Mouse (Mus musculus) layer of hippocampus, adult 2 months (tissue): ENCODE data around the gene C2cd5. TPM values are rescaled to one million over a fixed set of nuclear protein-coding genes. Genes with fewer than 3 reads are reported as not detected.

Experiments used
- DNase-seq, 2 experiments: peaks; one replicate each; pipeline ENCODE4 v3.0.0; 2022; ENCODE audit warnings: low spot score in 2 of 2
- H3K27ac ChIP-seq: fragments of 200-600 bp; 2 replicates; pipeline ENCODE4 v1.8.1; 2022
- H3K4me3 ChIP-seq: fragments of 200-600 bp; 2 replicates; pipeline ENCODE4 v1.8.1; 2022; ENCODE audit warnings: mild to moderate bottlenecking
- CTCF ChIP-seq: fragments of 200-600 bp; conservative IDR thresholded peaks from 2 replicates; pipeline ENCODE4 v1.8.1; 2022; ENCODE audit warnings: antibody characterized with exemption, mild to moderate bottlenecking, moderate library complexity
- total RNA-seq, 2 experiments: library from RNA; stranded (reverse); gene quantifications; 2 replicates each; pipeline ENCODE4 v1.2.3; 2021

The C2cd5 gene
- total RNA-seq, 2 experiments from 2014 or later, result 106 to 108 TPM

GRCm38 (mm10) chr6:142964531-142965385 is 135.2 kb downstream of the C2cd5 start:
- peak; percentile 86 for TF ChIP-seq CTCF
- H3K27ac ChIP-seq, result peak overlapping the region; percentile 97
- H3K4me3 ChIP-seq, result peak overlapping the region; percentile 88

GRCm38 (mm10) chr6:142964076-142964530 is 135.8 kb downstream of the C2cd5 start, which contains the start of gene St8sia1:
Gene St8sia1, minus strand, starts transcription at chr6:142964452.
- peak; percentile 26 to 48 for DNase-seq
- Histone ChIP-seq H3K4me3 (peak within 1 kb of the TSS; percentile 88), H3K27ac (peak within 1 kb of the TSS; percentile 97)
- TF ChIP-seq CTCF, result peak; percentile 29; the same call in 1 of the 2 replicates

More at GRCm38 (mm10) chr6:142964531-142965385, 135.2 kb downstream of the C2cd5 start:
- peak; percentile 78 to 88 for DNase-seq

GRCm38 (mm10) chr6:142963480-142964075 is 136.4 kb downstream of the C2cd5 start:
- peak in 1 of 2 experiments; percentile 25 for DNase-seq
- peak overlapping the region; percentile 88 for H3K4me3 ChIP-seq
- H3K27ac ChIP-seq, result peak overlapping the region; percentile 97
- no peak for TF ChIP-seq CTCF

- no peak for DNase-seq
- TF ChIP-seq CTCF, result no peak
- H3K4me3 ChIP-seq, result peak overlapping the region; percentile 88
- H3K27ac ChIP-seq, result peak overlapping the region; percentile 97; the same call in 1 of the 2 replicates
Measured at GRCm38 (mm10) chr6:142962881-142963280, 137.1 kb downstream of the C2cd5 start.

GRCm38 (mm10) chr6:142962476-142962875 is 137.5 kb downstream of the C2cd5 start:
- Histone ChIP-seq H3K27ac (peak overlapping the region; percentile 97; the same call in 1 of the 2 replicates), H3K4me3 (peak overlapping the region; percentile 88)
- no peak for TF ChIP-seq CTCF
- no peak for DNase-seq

GRCm38 (mm10) chr6:142961721-142962455 is 138.1 kb downstream of the C2cd5 start:
- DNase-seq, result no peak
- no peak overlapping the region for H3K27ac ChIP-seq
- H3K4me3 ChIP-seq, result peak overlapping the region; percentile 88
- TF ChIP-seq CTCF, result no peak

Other genes starting within 250 kb of the C2cd5 start
- 10 to 100 TPM; 34.4 to 39.1 TPM for gene St8sia1, start 135.7 kb downstream of the C2cd5 start, total RNA-seq
- 100 to 1,000 TPM; 173 to 175 TPM for gene Etnk1, start 67.1 kb upstream of the C2cd5 start, total RNA-seq